Mouse (Mus musculus) intestine, postnatal 0 days (tissue): ENCODE results near the gene Chadl. TPM values are rescaled to one million over a fixed set of nuclear protein-coding genes. Genes with fewer than 3 reads are reported as not detected.
A peak's percentile ranks its signal among the peaks of the same experiment; 100 is the strongest.

Experiments used
- ATAC-seq: fragments of 200-750 bp; cut with Nextera tagmentation; 2 replicates; pipeline ENCODE4 v1.8.0; 2017; ENCODE audit warnings: mild to moderate bottlenecking, moderate TSS enrichment, moderate library complexity
- H3K27ac ChIP-seq: fragments of 300-500 bp; sonication (generic); 2 replicates; pipeline ENCODE4 v1.5.1; 2014; ENCODE audit warnings: mild to moderate bottlenecking, low read depth, low read length, moderate library complexity
- H3K27me3 ChIP-seq: fragments of 300-500 bp; sonication (generic); replicated peaks from 2 replicates; pipeline ENCODE4 v1.6.1; 2014; ENCODE audit warnings: low read length, mixed read lengths; ENCODE audit not compliant: control insufficient read depth, insufficient read depth
- H3K36me3 ChIP-seq: fragments of 300-500 bp; sonication (generic); 2 replicates; pipeline ENCODE4 v1.6.1; 2014; ENCODE audit warnings: mild to moderate bottlenecking, moderate library complexity; ENCODE audit not compliant: control insufficient read depth, insufficient read depth
- H3K4me1 ChIP-seq: fragments of 300-500 bp; sonication (generic); replicated peaks from 2 replicates; pipeline ENCODE4 v1.6.1; 2014; ENCODE audit warnings: antibody characterized with exemption, low read length, mixed read lengths; ENCODE audit not compliant: control insufficient read depth, insufficient read depth
- H3K4me2 ChIP-seq: fragments of 300-500 bp; sonication (generic); replicated peaks from 2 replicates; pipeline ENCODE4 v1.6.1; 2014; ENCODE audit warnings: low read depth, mild to moderate bottlenecking, moderate library complexity
- H3K4me3 ChIP-seq: fragments of 300-500 bp; sonication (generic); 2 replicates; pipeline ENCODE4 v1.5.1; 2014; ENCODE audit warnings: low read depth, low read length
- H3K9ac ChIP-seq: fragments of 300-500 bp; sonication (generic); 2 replicates; pipeline ENCODE4 v1.6.1; 2014; ENCODE audit warnings: mild to moderate bottlenecking, low read depth, low read length
- H3K9me3 ChIP-seq: fragments of 300-500 bp; sonication (generic); 2 replicates; pipeline ENCODE4 v1.6.1; 2016; ENCODE audit warnings: mixed run types; ENCODE audit not compliant: control insufficient read depth
- CTCF ChIP-seq: sonication (generic); IDR thresholded peaks from 2 replicates; pipeline ENCODE4 v1.5.1; 2016; ENCODE audit warnings: low read depth, mild to moderate bottlenecking, control low read depth, antibody characterized with exemption, moderate library complexity
- WGBS: fragments of 180-500 bp; shearing (Covaris S2); extraction: QIAGEN DNeasy Blood & Tissue Kit; methylation state at CpG from one replicate; pipeline ENCODE4 v1.1.7; 2014; 5-methylcytosine and 5-hydroxymethylcytosine counted together
- polyA plus RNA-seq: library from polyadenylated mRNA; unstranded; fragments of >200 nt; fragmentation: Nextera tagmentation; extraction: Ambion mirVana; gene quantifications from 2 replicates; pipeline ENCODE4 v1.2.1, GENCODE M21; 2015

Gene Chadl
- polyA plus RNA-seq, 1 experiment from 2014 or later, result 1.6 TPM

DNA sequence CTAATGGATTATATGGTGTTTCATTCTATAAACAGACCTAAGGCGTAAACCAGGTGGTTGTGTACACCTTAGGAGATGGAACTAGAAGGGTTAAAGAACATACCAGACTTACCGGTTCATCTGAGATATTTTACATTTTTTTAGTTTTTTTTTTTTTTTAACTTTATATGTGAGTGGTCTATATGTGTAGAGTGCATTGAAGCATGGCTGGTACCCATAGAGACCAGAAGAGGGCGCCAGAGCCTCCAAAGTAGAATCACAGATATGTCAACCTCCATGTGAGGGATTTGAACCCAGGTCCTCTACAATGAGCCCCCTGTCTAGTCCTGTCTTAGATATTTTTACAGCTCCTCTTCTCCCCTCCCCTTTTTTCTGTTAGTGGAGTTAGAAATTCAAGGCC, 760 bp upstream of the Chadl start:
- 41% methylated on average over 3 of the region's 3 CpGs for WGBS
- H3K4me3 ChIP-seq, result no peak overlapping the region
- no peak overlapping the region for H3K27ac ChIP-seq
- 0 out of 2 replicates have a peak, but pooled peaks cover 6% of the 10 kb centered on the region for H3K4me1 ChIP-seq
- H3K27me3 ChIP-seq, result peaks cover 32% of the 10 kb centered on the region
- H3K9ac ChIP-seq, result no peak overlapping the region
- peak; percentile 61 for TF ChIP-seq CTCF
- ATAC-seq, result no peak
- peaks cover under 1% of the 10 kb centered on the region; the same call in 1 of the 2 replicates for H3K36me3 ChIP-seq
- no peaks in the 10 kb centered on the region for H3K9me3 ChIP-seq
- no peak overlapping the region for H3K4me2 ChIP-seq

- no peak for ATAC-seq
- H3K27me3 ChIP-seq, result peaks cover 41% of the 10 kb centered on the region
- TF ChIP-seq CTCF, result no peak
- peak overlapping the region; percentile 83 for H3K4me2 ChIP-seq
- H3K4me3 ChIP-seq, result peak overlapping the region; percentile 43
- 39% methylated on average over 19 of the region's 19 CpGs for WGBS
- peak overlapping the region; percentile 52 for H3K9ac ChIP-seq
- H3K27ac ChIP-seq, result no peak overlapping the region
- H3K9me3 ChIP-seq, result no peaks in the 10 kb centered on the region
- 0 out of 2 replicates have a peak, but pooled peaks cover 6% of the 10 kb centered on the region for H3K4me1 ChIP-seq
- no peaks in the 10 kb centered on the region; the same call in 1 of the 2 replicates for H3K36me3 ChIP-seq
Observed at GRCm38 (mm10) chr15:81694891-81695290, 2.2 kb downstream of the Chadl start.

GRCm38 (mm10) chr15:81693967-81694881, 2.9 kb downstream of the Chadl start:
- peak overlapping the region; percentile 52 for H3K9ac ChIP-seq
- peak; percentile 73 for ATAC-seq

DNA sequence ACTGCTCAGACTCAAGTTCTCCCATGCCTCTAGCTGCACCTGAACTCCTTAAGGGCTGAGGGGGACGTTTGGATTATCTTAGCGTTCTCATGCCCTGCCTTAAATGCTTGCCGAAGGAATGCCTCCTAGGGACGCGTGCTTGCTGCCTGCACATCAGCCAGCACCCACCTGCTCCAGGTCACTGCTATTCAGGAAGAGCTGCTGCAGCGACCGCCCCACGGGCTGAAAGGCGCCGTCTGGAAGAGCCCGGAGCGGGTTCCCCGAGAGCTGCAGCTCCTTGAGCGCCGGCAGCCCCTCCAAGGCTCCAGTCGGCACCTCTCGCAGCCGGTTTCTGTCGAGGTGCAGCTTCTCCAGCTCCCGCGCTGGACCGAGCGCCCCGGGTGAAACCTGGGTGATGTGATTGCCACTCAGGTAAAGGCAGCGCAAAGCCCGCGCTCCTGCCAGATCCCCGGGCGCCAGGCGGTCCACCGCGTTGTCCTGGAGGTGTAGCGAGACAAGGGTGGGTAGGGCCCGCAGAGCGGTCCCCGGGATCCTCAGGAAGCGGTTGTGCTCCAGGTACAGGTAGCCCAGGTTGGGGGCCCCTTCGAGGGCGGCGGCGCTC, 3.6 kb downstream of the Chadl start:
- WGBS, result 4% methylated on average over 41 of the region's 41 CpGs
- no peak overlapping the region for H3K27ac ChIP-seq
- no peak for TF ChIP-seq CTCF

More at GRCm38 (mm10) chr15:81693967-81694881, 2.9 kb downstream of the Chadl start:
- H3K4me2 ChIP-seq, result peak overlapping the region; percentile 83
- H3K4me3 ChIP-seq, result peak overlapping the region; percentile 43
- peaks cover 41% of the 10 kb centered on the region for H3K27me3 ChIP-seq
- H3K4me1 ChIP-seq, result 0 out of 2 replicates have a peak, but pooled peaks cover 6% of the 10 kb centered on the region
- H3K36me3 ChIP-seq, result no peaks in the 10 kb centered on the region; the same call in 1 of the 2 replicates
- no peaks in the 10 kb centered on the region for H3K9me3 ChIP-seq
- peak; percentile 84 for TF ChIP-seq CTCF
- WGBS, result under 1% methylated on average over 96 of the region's 107 CpGs
- no peak overlapping the region for H3K27ac ChIP-seq

GRCm38 (mm10) chr15:81680301-81680805, 16.7 kb downstream of the Chadl start:
- Histone ChIP-seq H3K36me3 (peaks cover 71% of the 10 kb centered on the region), H3K27me3 (no peaks in the 10 kb centered on the region), H3K9ac (no peak overlapping the region), H3K4me2 (no peak overlapping the region), H3K4me1 (no peaks in the 10 kb centered on the region), H3K4me3 (no peak overlapping the region), H3K27ac (no peak overlapping the region), H3K9me3 (no peaks in the 10 kb centered on the region)
- ATAC-seq, result no peak
- TF ChIP-seq CTCF, result no peak
- 97% methylated on average over 4 of the region's 4 CpGs for WGBS

More for the DNA sequence above, 3.6 kb downstream of the Chadl start:
- Histone ChIP-seq H3K27me3 (peaks cover 41% of the 10 kb centered on the region), H3K4me1 (0 out of 2 replicates have a peak, but pooled peaks cover 6% of the 10 kb centered on the region), H3K36me3 (no peaks in the 10 kb centered on the region; the same call in 1 of the 2 replicates), H3K4me2 (peak overlapping the region; percentile 83), H3K4me3 (peak overlapping the region; percentile 43), H3K9ac (peak overlapping the region; percentile 17; the same call in 1 of the 2 replicates), H3K9me3 (no peaks in the 10 kb centered on the region)
- ATAC-seq, result peak; percentile 39

DNA sequence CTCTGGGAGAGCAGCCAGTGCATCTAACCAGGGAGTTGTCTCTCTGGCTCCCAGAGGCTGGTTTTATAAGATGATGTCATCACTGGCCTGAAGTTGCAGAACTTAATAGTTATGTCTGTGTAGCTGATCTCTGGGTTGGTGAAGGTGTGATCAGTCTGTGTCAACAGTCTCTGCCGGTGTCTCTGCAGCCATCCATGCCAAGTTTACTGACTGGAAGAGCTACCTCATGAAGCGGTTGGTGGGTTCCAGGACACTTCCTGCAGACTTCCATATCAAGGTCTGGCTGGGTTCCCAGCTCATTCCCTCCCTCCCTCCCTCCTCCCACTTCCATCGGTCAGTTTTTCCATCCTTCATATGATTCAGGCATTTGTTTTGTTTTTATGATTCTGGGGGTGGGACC, 20.4 kb downstream of the Chadl start:
- WGBS, result 69% methylated on average over 3 of the region's 3 CpGs
- Histone ChIP-seq H3K4me2 (no peak overlapping the region), H3K27me3 (no peaks in the 10 kb centered on the region), H3K36me3 (peaks cover 56% of the 10 kb centered on the region), H3K9me3 (no peaks in the 10 kb centered on the region), H3K4me3 (no peak overlapping the region), H3K27ac (no peak overlapping the region), H3K9ac (no peak overlapping the region), H3K4me1 (no peaks in the 10 kb centered on the region)
- TF ChIP-seq CTCF, result no peak
- no peak for ATAC-seq
